Mouse (Mus musculus) kidney, postnatal 10 days (tissue): ENCODE data around the gene Lmtk2.
A peak's percentile ranks its signal among the peaks of the same experiment; 100 is the strongest.

Source experiments
- DNase-seq: peaks from one replicate; pipeline ENCODE4 v3.0.0; 2021; ENCODE audit warnings: mixed read lengths

Lmtk2 gene

GRCm38 (mm10) chr5:144100149-144100935, at the start of gene Lmtk2:
Gene Lmtk2, plus strand, starts transcription at chr5:144100436.
- peak; percentile 99 for DNase-seq

- no peak for DNase-seq
These were observed 49.0 kb upstream of the Lmtk2 start for GRCm38 (mm10) chr5:144051268-144051667.

- DNase-seq: no peak
These were observed 46.8 kb upstream of the Lmtk2 start for GRCm38 (mm10) chr5:144053450-144053849.

DNA sequence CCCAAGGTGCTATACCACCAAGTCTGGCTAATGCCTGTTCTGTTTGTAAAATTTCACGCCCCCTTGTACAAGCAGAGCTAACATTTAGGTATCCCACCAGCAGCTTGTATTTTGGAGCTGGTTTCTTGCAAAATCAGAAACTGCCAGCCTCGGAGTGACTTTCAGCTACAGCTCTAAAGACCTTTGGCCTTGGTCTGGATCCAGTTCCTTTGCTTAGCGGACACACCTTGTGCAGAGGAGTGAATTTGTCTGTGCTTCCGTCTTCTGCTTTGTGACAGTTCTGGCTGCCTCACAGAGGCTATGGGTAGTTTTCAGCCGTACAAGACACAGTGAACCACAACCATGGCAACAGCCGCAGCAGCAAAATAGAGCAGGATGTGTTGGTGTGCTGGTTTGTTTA, 45.9 kb upstream of the Lmtk2 start:
- DNase-seq: no peak

- no peak for DNase-seq
These were observed 36.1 kb upstream of the Lmtk2 start for GRCm38 (mm10) chr5:144064093-144064492.

DNA sequence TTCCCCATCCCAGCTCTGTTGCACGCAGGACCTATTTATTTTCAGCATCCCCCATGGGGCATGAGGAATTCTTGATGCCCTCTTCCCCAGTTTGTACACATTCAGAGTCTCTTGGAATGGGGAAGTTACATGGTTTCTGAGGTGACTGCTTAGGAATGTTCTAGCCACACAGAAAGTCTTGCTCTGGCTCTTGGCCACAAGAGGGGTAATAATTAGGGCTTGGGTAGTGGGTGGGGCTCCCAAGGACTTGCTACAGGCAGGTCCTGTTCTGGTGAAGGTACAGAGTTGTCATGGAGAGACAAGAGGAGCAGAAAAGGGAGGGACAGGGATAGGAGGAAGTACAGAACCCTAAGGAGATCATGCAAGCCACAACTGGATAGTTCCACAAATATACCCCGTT, 34.2 kb upstream of the Lmtk2 start:
- no peak for DNase-seq

DNA sequence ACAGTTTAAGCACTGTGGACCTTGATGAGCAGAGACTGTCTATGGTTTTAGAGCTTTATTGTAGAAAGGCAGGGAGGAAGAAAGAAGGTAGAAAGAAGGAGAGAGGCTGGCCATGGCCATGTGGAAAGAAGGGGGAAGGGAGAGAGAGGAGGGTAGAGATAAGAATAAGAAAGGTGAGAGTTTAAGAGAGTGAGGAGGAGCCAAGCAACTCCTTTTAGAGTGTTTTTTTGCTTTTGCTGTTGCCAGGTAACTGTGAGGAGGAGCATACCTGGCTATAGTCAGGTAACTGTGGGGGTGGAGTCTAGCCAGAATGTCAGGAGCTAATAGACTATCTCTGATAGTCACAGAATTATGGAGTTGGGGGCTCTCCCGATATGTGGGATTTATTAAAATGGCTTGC, 30.2 kb upstream of the Lmtk2 start:
- DNase-seq: no peak

DNA sequence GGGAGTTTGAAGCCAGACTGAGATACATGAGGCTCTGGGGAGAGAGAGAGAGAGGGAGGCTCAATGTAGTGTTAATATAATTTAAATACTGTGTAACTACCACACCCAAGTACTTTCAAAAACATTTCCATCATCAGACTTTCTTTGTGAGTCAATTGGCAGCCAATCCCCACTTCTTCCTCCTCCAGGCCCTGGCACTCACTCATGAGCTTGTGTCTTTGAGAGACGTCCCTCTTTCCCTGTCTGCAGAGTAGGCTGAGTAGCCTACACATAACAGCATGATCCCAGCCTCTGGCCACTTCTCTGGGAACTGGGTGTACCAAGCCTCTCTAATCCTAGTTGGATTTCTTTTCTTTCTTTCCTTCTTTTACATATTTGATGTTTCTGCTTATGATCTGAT, 29.0 kb upstream of the Lmtk2 start:
- no peak for DNase-seq

- DNase-seq: no peak
These were observed 22.7 kb upstream of the Lmtk2 start for GRCm38 (mm10) chr5:144077541-144077940.

- DNase-seq: no peak
These were observed 19.4 kb upstream of the Lmtk2 start for GRCm38 (mm10) chr5:144080886-144081285.

- DNase-seq: no peak
These were observed 18.2 kb upstream of the Lmtk2 start for GRCm38 (mm10) chr5:144082006-144082405.

DNA sequence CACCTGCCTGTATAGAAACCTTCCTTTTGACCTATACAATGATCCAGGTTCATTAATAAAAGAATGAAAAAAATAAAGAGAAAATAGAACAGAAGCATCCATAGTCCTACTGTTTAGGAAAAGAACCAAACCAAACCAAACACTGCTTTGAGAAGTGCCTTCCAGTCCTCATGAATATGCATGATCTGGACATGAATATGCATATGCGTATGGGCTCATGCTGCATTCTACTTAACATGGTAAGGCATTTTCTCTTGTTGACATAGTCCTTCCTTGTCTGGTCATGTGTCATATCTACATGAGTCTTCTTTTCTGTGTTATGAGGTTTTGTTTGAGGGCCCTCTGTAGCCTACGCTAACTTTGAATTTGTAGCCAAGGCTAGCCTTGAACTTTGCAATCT, 16.7 kb upstream of the Lmtk2 start:
- no peak for DNase-seq

GRCm38 (mm10) chr5:144084271-144084670, 16.0 kb upstream of the Lmtk2 start:
- DNase-seq: no peak

DNA sequence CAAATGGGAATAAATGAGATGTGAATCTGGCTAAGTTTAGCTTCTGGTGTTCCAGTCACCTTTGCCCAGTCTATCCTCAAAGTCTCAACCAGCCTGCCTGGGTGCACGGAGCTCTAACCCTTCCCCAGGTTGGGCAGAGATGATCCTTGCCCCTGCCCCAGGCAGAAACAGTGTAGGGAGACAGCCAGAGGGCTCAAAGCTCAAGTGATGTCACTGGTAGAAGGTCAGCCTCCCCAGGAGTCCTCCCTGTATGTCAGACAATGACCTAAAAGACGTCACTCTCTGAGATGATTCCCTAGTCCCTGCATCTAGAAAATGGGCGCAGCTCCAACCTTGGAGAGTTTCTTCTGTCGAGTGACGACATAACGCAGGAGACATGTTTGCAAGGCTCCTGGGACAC, 14.5 kb upstream of the Lmtk2 start:
- peak; percentile 25 for DNase-seq

DNA sequence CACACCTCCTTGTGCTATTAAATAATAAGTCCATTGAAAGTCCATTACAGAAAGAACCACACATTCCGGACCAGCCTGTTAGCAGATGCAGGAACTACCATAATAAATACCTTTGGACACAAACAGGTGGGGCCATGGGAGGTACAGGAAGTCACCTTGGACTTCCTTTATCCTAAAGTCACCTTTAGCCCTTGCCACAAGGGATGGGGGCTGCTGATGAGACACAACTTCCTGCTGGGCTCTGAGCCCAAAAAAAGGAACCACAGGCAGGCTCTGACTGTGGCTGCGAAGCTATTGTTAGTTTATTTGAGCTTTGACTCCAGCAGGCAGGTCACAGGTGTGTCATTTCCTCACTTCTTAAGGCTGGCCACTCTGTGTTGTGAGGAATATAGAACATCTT, 13.7 kb upstream of the Lmtk2 start:
- DNase-seq: peak; percentile 15

GRCm38 (mm10) chr5:144088354-144088753, 11.9 kb upstream of the Lmtk2 start:
- DNase-seq: no peak

DNA sequence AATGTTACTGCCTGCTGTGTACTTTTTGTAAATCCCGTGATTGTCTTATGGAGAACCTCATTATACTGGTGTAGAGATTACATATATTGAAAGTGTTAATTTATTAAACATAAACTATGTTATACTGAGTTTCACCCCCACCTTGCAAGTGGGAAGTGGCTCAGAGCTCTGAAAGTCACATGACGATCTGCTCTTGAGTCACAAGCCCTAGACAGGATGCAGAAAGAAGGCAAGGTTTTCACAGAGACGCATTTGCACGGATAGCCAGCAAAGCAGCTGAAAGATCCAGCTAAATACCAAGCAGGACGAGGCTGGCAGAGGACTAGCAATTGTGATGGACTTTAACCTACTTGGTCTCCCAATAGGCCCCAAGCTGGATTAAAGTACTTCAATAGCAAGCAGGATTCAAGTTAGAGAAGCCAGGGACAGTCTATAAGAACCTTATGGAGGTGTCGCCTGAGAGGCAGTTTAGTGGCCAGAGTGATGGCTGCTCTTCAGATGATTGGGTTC, 4.7 kb upstream of the Lmtk2 start:
- no peak for DNase-seq

- DNase-seq: peak; percentile 76
These were observed 2.2 kb upstream of the Lmtk2 start for GRCm38 (mm10) chr5:144097902-144098639.

GRCm38 (mm10) chr5:144098640-144098929, 1.7 kb upstream of the Lmtk2 start:
- peak; percentile 32 for DNase-seq

DNA sequence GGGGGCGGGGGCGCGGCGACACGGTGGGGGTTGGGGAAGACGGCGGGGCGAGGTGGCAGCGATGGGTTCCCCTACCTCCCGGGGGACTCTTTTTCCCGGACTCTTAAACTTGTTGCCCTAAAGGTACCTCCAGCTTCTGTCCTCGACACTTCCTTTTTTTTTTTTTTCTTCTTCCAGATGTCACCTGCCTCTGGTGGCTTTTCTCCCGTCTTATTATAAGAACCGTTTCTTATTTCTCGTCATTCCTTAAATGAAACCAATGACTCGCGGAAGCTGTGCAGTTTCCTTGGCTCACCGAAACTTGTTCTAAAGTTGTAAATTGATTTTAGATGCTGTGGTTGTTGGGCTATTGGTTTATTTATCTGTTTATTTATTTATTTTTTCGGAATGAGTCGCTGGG, 712 bp downstream of the Lmtk2 start:
- no peak for DNase-seq

- peak; percentile 37 for DNase-seq
These were observed 4.8 kb downstream of the Lmtk2 start for GRCm38 (mm10) chr5:144105070-144105469.

- no peak for DNase-seq
These were observed 5.4 kb downstream of the Lmtk2 start for GRCm38 (mm10) chr5:144105471-144106129.

GRCm38 (mm10) chr5:144106130-144106510, 5.9 kb downstream of the Lmtk2 start:
- DNase-seq: no peak

GRCm38 (mm10) chr5:144109201-144109600, 9.0 kb downstream of the Lmtk2 start:
- no peak for DNase-seq
